Mouse (Mus musculus) midbrain, embryonic 10.5 days (tissue): ENCODE measurements around the gene Helq. TPM values are rescaled to one million over a fixed set of nuclear protein-coding genes. Genes with fewer than 3 reads are reported as not detected.

Experiments
- DNase-seq: peaks from one replicate; pipeline ENCODE4 v3.0.0-alpha.2; 2017; ENCODE audit warnings: low spot score
- H3K27ac ChIP-seq: fragments of 300-500 bp; sonication (generic); replicated peaks from 2 replicates; pipeline ENCODE4 v1.5.1; 2016; ENCODE audit warnings: mild to moderate bottlenecking
- H3K27me3 ChIP-seq: fragments of 300-500 bp; sonication (generic); 2 replicates; pipeline ENCODE4 v1.6.1; 2016; ENCODE audit warnings: low read depth, mild to moderate bottlenecking; ENCODE audit not compliant: poor library complexity, severe bottlenecking
- H3K36me3 ChIP-seq: fragments of 300-500 bp; sonication (generic); 2 replicates; pipeline ENCODE4 v1.6.1; 2016; ENCODE audit warnings: mild to moderate bottlenecking, moderate library complexity
- H3K4me1 ChIP-seq: fragments of 300-500 bp; sonication (generic); 2 replicates; pipeline ENCODE4 v1.6.1; 2016
- H3K4me3 ChIP-seq: fragments of 300-500 bp; sonication (generic); 2 replicates; pipeline ENCODE4 v1.5.1; 2016; ENCODE audit warnings: mild to moderate bottlenecking, moderate library complexity
- H3K9me3 ChIP-seq: fragments of 300-500 bp; sonication (generic); replicated peaks from 2 replicates; pipeline ENCODE4 v1.6.1; 2016; ENCODE audit warnings: mild to moderate bottlenecking
- WGBS: fragments of 180-500 bp; shearing (Covaris S2); methylation state at CpG from one replicate; pipeline ENCODE4 v1.1.7; 2016; 5-methylcytosine and 5-hydroxymethylcytosine counted together
- polyA plus RNA-seq: library from polyadenylated mRNA; unstranded; fragments of >200 nt; fragmentation: Nextera tagmentation; extraction: Ambion mirVana; gene quantifications from 2 replicates; pipeline ENCODE4 v1.2.1, GENCODE M21; 2016

Gene Helq
- polyA plus RNA-seq, 1 experiment from 2014 or later: 23.7 TPM

- 94% methylated on average over 4 of the region's 4 CpGs for WGBS
- Histone ChIP-seq H3K36me3 (peaks cover 99% of the 10 kb centered on the region), H3K9me3 (no peaks in the 10 kb centered on the region), H3K4me3 (no peak overlapping the region), H3K27me3 (no peaks in the 10 kb centered on the region), H3K4me1 (no peaks in the 10 kb centered on the region), H3K27ac (no peak overlapping the region)
- DNase-seq: no peak
Observed at GRCm38 (mm10) chr5:100771575-100771974, 26.8 kb downstream of the Helq start.

DNA sequence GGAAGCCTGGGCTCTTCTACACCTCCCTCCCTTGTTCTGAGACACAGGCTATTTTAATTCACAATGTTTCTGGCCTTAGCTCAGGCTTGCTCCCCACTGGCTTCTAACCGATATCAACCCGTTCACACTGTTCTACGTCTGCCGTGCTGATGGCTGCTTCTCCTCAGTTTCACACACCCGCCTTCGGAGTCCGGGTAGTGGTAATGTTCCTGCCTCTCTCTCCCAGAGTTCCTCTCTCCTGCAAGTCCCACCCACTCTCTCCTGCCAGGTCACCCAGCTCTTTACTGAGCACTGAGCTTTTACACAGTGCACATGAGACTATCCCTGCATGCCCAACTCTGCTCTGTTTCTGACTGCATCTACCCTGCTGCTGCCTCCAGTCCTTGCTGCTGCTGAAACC is 32.4 kb downstream of the Helq start:
- no peak overlapping the region for H3K4me3 ChIP-seq
- DNase-seq: no peak
- H3K27ac ChIP-seq: no peak overlapping the region
- no peaks in the 10 kb centered on the region for H3K4me1 ChIP-seq
- no peaks in the 10 kb centered on the region for H3K9me3 ChIP-seq
- WGBS: 93% methylated on average over 7 of the region's 7 CpGs
- no peaks in the 10 kb centered on the region for H3K27me3 ChIP-seq
- H3K36me3 ChIP-seq: peaks cover 97% of the 10 kb centered on the region

DNA sequence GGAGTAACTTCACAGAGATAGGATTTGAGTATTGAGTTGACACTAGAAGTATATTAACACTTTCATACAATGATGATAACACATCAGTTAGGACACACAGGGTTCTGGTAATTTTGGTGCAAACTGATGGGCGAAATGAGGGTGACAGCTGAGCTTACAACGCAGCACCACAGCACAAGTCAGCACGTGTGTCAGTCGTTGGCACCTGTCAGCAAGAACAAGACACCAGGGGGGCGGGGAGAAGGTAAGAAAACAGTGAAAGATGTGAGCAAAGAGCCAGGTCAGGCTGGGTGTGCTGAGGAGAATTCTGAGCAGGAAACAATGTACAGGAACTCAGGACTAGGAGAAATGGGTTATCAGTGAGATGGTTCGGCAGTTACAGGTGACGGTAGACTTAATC is 36.7 kb downstream of the Helq start:
- 92% methylated on average over 7 of the region's 7 CpGs for WGBS

DNA sequence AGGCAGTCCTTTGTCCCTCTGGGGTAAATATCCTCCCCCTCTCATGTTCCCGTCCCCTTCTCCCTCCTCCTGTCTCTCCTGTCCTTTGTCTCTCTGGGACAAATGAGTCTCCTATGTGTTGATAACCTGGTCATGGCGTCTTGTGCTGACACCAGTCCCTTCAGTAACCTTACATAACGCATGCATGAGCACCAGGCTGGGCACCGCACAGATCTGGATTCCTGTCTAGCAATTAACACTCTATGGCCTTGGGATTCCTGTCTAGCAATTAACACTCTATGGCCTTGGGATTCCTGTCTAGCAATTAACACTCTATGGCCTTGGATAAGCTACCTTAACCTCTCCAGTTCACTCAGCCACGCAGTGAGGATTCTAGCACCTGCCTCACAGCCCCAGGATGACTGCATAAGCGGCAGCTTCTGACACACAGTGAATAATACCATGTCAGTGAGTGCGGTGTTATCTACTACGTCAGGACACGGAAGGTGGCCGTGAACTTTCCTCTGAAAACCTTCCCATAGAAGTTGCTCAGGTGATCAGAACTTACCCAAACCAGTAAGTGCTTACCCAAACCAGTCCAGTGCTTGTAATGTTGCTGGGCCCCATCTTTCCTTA is 38.2 kb downstream of the Helq start:
- H3K27ac ChIP-seq: no peak overlapping the region
- H3K4me1 ChIP-seq: no peaks in the 10 kb centered on the region
- no peaks in the 10 kb centered on the region for H3K27me3 ChIP-seq
- H3K9me3 ChIP-seq: no peaks in the 10 kb centered on the region; the same call in 1 of the 2 replicates
- 90% methylated on average over 10 of the region's 10 CpGs for WGBS
- H3K4me3 ChIP-seq: no peak overlapping the region
- no peak for DNase-seq
- peaks cover 53% of the 10 kb centered on the region for H3K36me3 ChIP-seq

More for the DNA sequence above, 36.7 kb downstream of the Helq start:
- DNase-seq: no peak
- peaks cover 69% of the 10 kb centered on the region for H3K36me3 ChIP-seq
- no peak overlapping the region for H3K4me3 ChIP-seq
- no peaks in the 10 kb centered on the region; the same call in 1 of the 2 replicates for H3K9me3 ChIP-seq
- no peaks in the 10 kb centered on the region for H3K4me1 ChIP-seq
- no peak overlapping the region for H3K27ac ChIP-seq
- no peaks in the 10 kb centered on the region for H3K27me3 ChIP-seq

DNA sequence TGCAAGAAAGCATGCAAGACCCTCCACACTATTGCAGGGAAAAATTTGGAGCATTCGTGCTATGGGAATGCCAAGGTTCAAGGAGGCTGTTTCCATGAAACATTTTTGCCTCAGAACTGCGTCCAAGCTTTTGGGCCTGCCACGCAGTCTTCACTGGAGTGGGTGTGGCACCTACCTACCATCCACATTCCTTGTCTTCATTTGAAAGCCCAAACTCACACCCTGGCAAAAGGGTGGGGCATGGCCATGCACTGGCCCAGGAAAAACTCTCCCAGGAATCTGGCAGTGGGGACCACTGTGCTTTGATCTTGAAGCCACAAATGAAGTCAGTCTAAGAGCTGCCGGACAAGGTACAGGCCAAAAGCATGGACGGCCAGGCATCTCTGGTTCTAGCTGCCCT is 40.3 kb downstream of the Helq start:
- H3K36me3 ChIP-seq: peaks cover 33% of the 10 kb centered on the region
- no peaks in the 10 kb centered on the region for H3K27me3 ChIP-seq
- no peak for DNase-seq
- H3K4me1 ChIP-seq: peaks cover 8% of the 10 kb centered on the region
- WGBS: 95% methylated on average over 5 of the region's 5 CpGs
- no peak overlapping the region for H3K27ac ChIP-seq
- H3K9me3 ChIP-seq: no peaks in the 10 kb centered on the region; the same call in 1 of the 2 replicates
- H3K4me3 ChIP-seq: no peak overlapping the region

GRCm38 (mm10) chr5:100753407-100753806 is 45.0 kb downstream of the Helq start:
- DNase-seq: no peak
- H3K9me3 ChIP-seq: no peaks in the 10 kb centered on the region; the same call in 1 of the 2 replicates
- peaks cover 10% of the 10 kb centered on the region for H3K4me1 ChIP-seq
- 0 out of 2 replicates have a peak overlapping the region, but pooled peaks have one; percentile 23 for H3K27ac ChIP-seq
- 79% methylated on average over 7 of the region's 7 CpGs for WGBS
- H3K4me3 ChIP-seq: no peak overlapping the region
- no peaks in the 10 kb centered on the region for H3K27me3 ChIP-seq
- H3K36me3 ChIP-seq: no peaks in the 10 kb centered on the region

DNA sequence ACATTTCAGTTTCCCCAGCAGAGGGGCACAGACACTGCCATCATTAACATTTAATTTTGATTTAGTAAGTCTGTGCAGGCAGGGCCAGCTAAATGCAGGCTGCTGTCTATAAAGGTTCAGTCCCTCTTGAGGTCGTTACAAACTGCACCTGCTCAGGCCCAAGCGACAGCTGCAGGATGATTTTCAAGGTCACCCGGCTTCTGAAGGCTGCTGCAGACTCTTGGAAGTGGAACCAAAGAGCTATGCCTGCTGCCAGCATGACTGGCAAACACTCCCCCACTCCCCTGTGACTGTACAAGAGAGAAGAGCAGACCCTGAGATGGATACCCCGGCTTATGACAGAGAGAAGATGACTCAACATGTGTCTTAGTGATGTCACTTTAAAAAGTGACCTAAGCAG is 46.7 kb downstream of the Helq start:
- 79% methylated on average over 4 of the region's 4 CpGs for WGBS
- Histone ChIP-seq H3K9me3 (peaks cover 3% of the 10 kb centered on the region; the same call in 1 of the 2 replicates), H3K4me1 (peaks cover 10% of the 10 kb centered on the region), H3K27ac (0 out of 2 replicates have a peak overlapping the region, but pooled peaks have one; percentile 2), H3K27me3 (no peaks in the 10 kb centered on the region), H3K36me3 (no peaks in the 10 kb centered on the region), H3K4me3 (no peak overlapping the region)
- no peak for DNase-seq

DNA sequence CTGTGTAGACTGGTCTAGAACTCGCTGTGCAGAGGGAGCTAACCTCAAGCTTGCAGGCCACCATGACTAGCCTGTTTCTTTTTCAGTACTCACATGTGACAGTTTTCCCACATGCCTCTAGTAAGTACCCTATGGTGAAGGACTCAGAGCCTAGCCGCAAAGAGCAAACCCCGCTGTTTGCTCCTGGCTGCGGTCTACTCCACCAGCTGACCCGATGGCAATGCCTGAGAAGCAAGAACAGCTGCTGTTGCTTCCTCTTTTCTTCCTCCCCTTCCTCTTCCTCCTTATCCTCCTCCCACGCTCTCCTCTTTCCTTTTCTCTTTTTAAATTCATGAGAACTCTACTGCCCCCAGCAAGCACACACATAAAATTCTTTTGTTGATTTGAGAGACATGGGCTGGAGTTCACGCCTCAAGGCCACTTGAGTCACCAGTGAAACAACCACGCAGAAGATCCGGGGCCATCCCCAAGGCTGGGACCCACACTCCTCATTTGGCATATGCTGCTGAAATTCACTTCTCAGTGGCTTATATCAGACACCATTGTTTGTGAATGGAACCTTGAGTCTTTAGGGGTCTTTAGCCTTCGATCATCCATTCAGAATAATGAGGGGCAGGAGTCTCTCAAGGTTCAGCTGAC is 47.7 kb downstream of the Helq start:
- H3K27ac ChIP-seq: peak overlapping the region; percentile 2; the same call in 1 of the 2 replicates
- no peaks in the 10 kb centered on the region for H3K27me3 ChIP-seq
- no peak for DNase-seq
- peaks cover 10% of the 10 kb centered on the region for H3K4me1 ChIP-seq
- 89% methylated on average over 10 of the region's 10 CpGs for WGBS
- no peaks in the 10 kb centered on the region for H3K36me3 ChIP-seq
- peaks cover 3% of the 10 kb centered on the region; the same call in 1 of the 2 replicates for H3K9me3 ChIP-seq
- H3K4me3 ChIP-seq: no peak overlapping the region

DNA sequence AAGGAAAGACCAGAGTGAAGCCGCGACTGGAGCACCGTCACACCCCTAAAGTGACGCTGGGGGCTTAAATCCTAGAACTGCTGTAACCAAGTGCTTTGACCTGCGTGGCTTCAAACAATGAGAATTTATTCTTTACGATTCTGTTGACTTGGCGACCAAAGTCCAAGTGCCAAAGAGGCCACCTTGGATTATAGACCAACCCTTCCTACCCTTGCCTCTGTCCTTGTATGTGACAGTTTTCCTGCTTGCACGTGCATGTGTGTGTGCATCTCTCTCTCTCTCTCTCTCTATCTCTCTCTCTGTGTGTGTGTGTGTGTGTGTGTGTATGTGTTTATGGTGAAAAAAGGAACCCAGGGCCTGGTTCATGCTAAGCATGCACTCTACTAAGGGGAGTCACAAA is 59.6 kb downstream of the Helq start:
- Histone ChIP-seq H3K27me3 (no peaks in the 10 kb centered on the region), H3K4me3 (no peak overlapping the region), H3K27ac (no peak overlapping the region), H3K36me3 (no peaks in the 10 kb centered on the region), H3K4me1 (no peaks in the 10 kb centered on the region), H3K9me3 (peaks cover 17% of the 10 kb centered on the region)
- no peak for DNase-seq
- WGBS: 93% methylated on average over 8 of the region's 8 CpGs

GRCm38 (mm10) chr5:100736919-100737318 is 61.5 kb downstream of the Helq start:
- no peaks in the 10 kb centered on the region for H3K36me3 ChIP-seq
- no peak for DNase-seq
- H3K27me3 ChIP-seq: no peaks in the 10 kb centered on the region
- H3K9me3 ChIP-seq: peaks cover 17% of the 10 kb centered on the region
- H3K4me3 ChIP-seq: no peak overlapping the region
- H3K27ac ChIP-seq: no peak overlapping the region
- no peaks in the 10 kb centered on the region for H3K4me1 ChIP-seq
- 89% methylated on average over 8 of the region's 8 CpGs for WGBS

DNA sequence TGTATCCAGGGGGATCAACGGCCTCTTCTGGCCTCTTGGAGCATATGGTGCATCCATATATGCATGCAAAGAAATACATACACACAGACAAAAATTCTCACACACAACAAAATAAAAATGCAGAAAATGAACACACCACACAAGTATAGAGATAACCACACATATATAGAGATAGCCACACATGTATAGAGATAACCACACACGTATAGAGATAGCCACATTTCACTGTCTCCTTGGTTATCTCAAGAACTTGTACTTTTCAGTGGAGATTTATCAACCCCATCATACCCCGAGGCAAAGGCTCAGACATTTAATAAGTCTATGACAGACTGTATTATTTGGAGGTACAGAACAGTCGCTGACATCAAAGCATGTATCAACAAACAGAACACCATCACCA is 63.9 kb downstream of the Helq start:
- no peaks in the 10 kb centered on the region for H3K4me1 ChIP-seq
- H3K9me3 ChIP-seq: peaks cover 9% of the 10 kb centered on the region
- no peak overlapping the region for H3K4me3 ChIP-seq
- H3K27ac ChIP-seq: no peak overlapping the region
- H3K27me3 ChIP-seq: no peaks in the 10 kb centered on the region
- WGBS: 88% methylated on average over 4 of the region's 4 CpGs
- no peak for DNase-seq
- no peaks in the 10 kb centered on the region for H3K36me3 ChIP-seq

DNA sequence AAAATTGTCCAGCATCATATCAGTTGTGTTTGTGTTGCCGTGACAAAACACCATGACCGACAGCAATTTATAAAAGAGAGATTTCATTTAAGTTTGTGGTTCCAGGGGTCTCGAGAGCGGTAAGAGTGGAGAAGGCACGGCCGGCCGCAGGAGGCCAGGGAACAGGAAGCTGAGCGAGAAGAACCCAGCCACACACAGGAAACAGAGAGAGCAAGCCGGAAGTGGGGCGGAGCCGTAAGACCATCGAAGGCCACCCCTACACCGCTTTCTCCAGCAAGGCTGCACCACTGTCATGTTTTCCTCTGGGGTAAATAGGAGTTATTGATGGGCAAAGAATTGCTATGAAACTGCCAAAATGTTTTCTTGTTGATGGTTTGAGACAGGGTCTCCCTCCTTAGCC is 69.6 kb downstream of the Helq start:
- Histone ChIP-seq H3K9me3 (peaks cover 5% of the 10 kb centered on the region; the same call in 1 of the 2 replicates), H3K27ac (no peak overlapping the region), H3K4me3 (no peak overlapping the region), H3K27me3 (no peaks in the 10 kb centered on the region), H3K36me3 (no peaks in the 10 kb centered on the region), H3K4me1 (no peaks in the 10 kb centered on the region)
- DNase-seq: no peak
- WGBS: 86% methylated on average over 13 of the region's 13 CpGs

DNA sequence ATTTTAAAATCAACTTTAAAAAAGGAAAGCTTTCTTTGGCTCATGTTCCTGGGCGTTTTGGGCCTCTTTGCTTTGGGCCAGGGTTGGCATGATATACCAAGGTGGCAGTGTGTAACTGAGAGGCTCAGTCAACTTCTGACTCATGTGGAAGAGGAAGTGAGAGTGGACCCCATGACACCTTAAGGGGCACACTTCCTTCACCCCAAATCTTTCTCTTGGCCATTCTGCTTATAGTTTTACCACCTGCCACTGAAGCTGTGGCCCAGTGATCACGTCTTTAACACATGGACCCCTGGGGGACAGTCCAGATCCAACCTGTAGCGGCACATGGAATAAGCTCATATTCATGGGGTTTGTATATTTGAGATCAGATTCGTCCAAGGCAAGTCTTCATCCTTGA is 72.4 kb downstream of the Helq start:
- Histone ChIP-seq H3K27me3 (0 out of 2 replicates have a peak, but pooled peaks cover 1% of the 10 kb centered on the region), H3K36me3 (no peaks in the 10 kb centered on the region), H3K9me3 (peaks cover 5% of the 10 kb centered on the region; the same call in 1 of the 2 replicates), H3K4me1 (no peaks in the 10 kb centered on the region), H3K4me3 (no peak overlapping the region), H3K27ac (no peak overlapping the region)
- 88% methylated on average over 4 of the region's 4 CpGs for WGBS
- DNase-seq: no peak
